Mouse (Mus musculus) G1E (cell line): ENCODE data around the gene Grin2c.

Experiments used
- CTCF ChIP-seq: IDR thresholded peaks from 2 replicates; pipeline ENCODE4 v1.5.1; 2012; ENCODE audit warnings: low read depth, low read length, inconsistent platforms, mixed read lengths
- GATA1 ChIP-seq: IDR thresholded peaks from 2 replicates; pipeline ENCODE4 v1.6.1; 2012; ENCODE audit warnings: borderline replicate concordance, low read length, inconsistent platforms, mixed read lengths
- GATA2 ChIP-seq: IDR thresholded peaks from 2 replicates; pipeline ENCODE4 v1.6.1; 2012; ENCODE audit warnings: low read depth, low read length, inconsistent platforms, borderline replicate concordance
- POLR2AphosphoS5 ChIP-seq: IDR thresholded peaks from 2 replicates; pipeline ENCODE4 v1.6.1; 2012; ENCODE audit warnings: low read depth, low read length, inconsistent platforms; ENCODE audit not compliant: insufficient replicate concordance
- TAL1 ChIP-seq: conservative IDR thresholded peaks from 2 replicates; pipeline ENCODE4 v1.6.1; 2012; ENCODE audit warnings: low read depth, low read length, inconsistent platforms, mixed read lengths

- no peak for TF ChIP-seq CTCF
- TF ChIP-seq GATA1 = no peak
- no peak for TF ChIP-seq TAL1
- no peak for TF ChIP-seq POLR2AphosphoS5
- no peak for TF ChIP-seq GATA2
Measured at GRCm38 (mm10) chr11:115274178-115274577, 7.1 kb upstream of the Grin2c start.
